Mouse (Mus musculus) G1E (cell line): Measurements from ENCODE around the gene Hipk4. TPM values are rescaled to one million over a fixed set of nuclear protein-coding genes. Genes with fewer than 3 reads are reported as not detected.
"Not testable (repeated sequence)": the region's sequence is repeated elsewhere in the genome, so short reads cannot be mapped to it uniquely, and the experiment has no call there.

ENCODE experiments used
- ATAC-seq: 2 replicates; pipeline ENCODE4 v1.8.0; 2016; ENCODE audit warnings: mild to moderate bottlenecking; ENCODE audit not compliant: insufficient number of reproducible peaks, poor library complexity, low FRiP score, severe bottlenecking; ENCODE audit errors: extremely low read depth
- DNase-seq: peaks from one replicate; pipeline ENCODE4 v3.0.0; 2012; ENCODE audit warnings: low spot score
- H3K27me3 ChIP-seq: 2 replicates; pipeline ENCODE4 v1.6.1; 2012; ENCODE audit warnings: mild to moderate bottlenecking, low read length, inconsistent platforms; ENCODE audit not compliant: insufficient read depth
- H3K36me3 ChIP-seq: replicated peaks from 2 replicates; pipeline ENCODE3; 2012; ENCODE audit warnings: mild to moderate bottlenecking, inconsistent platforms
- H3K4me1 ChIP-seq: 2 replicates; pipeline ENCODE4 v1.6.1; 2012; ENCODE audit warnings: low read depth, low read length, inconsistent platforms, mixed read lengths; ENCODE audit not compliant: insufficient read depth
- H3K4me3 ChIP-seq: 2 replicates; pipeline ENCODE4 v1.5.1; 2012; ENCODE audit warnings: low read depth, mild to moderate bottlenecking, inconsistent platforms, low read length, moderate library complexity, mixed read lengths
- H3K9me3 ChIP-seq: replicated peaks from 2 replicates; pipeline ENCODE4 v1.6.1; 2012; ENCODE audit warnings: inconsistent platforms
- CTCF ChIP-seq: IDR thresholded peaks from 2 replicates; pipeline ENCODE4 v1.5.1; 2012; ENCODE audit warnings: low read depth, low read length, inconsistent platforms, mixed read lengths
- GATA1 ChIP-seq: IDR thresholded peaks from 2 replicates; pipeline ENCODE4 v1.6.1; 2012; ENCODE audit warnings: borderline replicate concordance, low read length, inconsistent platforms, mixed read lengths
- GATA2 ChIP-seq: IDR thresholded peaks from 2 replicates; pipeline ENCODE4 v1.6.1; 2012; ENCODE audit warnings: low read depth, low read length, inconsistent platforms, borderline replicate concordance
- POLR2AphosphoS5 ChIP-seq: IDR thresholded peaks from 2 replicates; pipeline ENCODE4 v1.6.1; 2012; ENCODE audit warnings: low read depth, low read length, inconsistent platforms; ENCODE audit not compliant: insufficient replicate concordance
- TAL1 ChIP-seq: conservative IDR thresholded peaks from 2 replicates; pipeline ENCODE4 v1.6.1; 2012; ENCODE audit warnings: low read depth, low read length, inconsistent platforms, mixed read lengths
- polyA plus RNA-seq: library from polyadenylated mRNA; stranded (reverse); fragments of >175 nt; gene quantifications from 2 replicates; pipeline ENCODE4 v1.2.3, GENCODE M21; 2012
- total RNA-seq, 2 experiments: library from RNA; stranded (forward) in 1 of 2; stranded (reverse) in 1 of 2; fragments of 200-1000 nt in 1 of 2; fragments of >200 nt in 1 of 2; fragmentation: Nextera tagmentation in 1 of 2; gene quantifications; 2 replicates each; pipeline ENCODE4 v1.2.3; 2014 to 2017

Gene Hipk4
- total and polyA plus RNA-seq, 3 experiments: 0.09 to 0.38 (median 0.11) TPM

DNA sequence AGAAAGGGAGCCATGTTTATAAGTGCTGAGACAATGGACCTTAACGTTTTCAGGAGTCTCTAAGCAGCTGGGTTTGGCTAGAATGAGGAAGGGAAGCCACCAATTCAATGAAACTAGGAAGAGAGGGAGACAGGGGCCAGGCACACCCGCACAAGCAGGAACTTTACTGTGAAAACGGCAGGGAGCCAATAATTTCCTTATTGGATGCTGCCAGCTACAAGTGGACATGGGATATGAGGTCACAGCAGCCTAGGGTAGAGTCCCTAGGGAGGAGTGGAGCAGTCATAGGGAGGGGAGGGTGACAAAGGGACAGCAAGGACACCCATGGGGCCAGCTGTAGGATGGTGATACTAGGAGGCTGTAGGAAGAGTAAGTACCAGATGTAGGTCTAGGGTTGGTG is 30.0 kb upstream of the Hipk4 start:
- Histone ChIP-seq H3K36me3 (peaks cover 33% of the 10 kb centered on the region), H3K27me3 (no peaks in the 10 kb centered on the region; the same call in 1 of the 2 replicates), H3K9me3 (no peaks in the 10 kb centered on the region), H3K4me1 (peaks cover 64% of the 10 kb centered on the region), H3K4me3 (no peak overlapping the region)
- ATAC-seq: no peak
- DNase-seq: no peak
- TF ChIP-seq POLR2AphosphoS5 (no peak), GATA2 (no peak), CTCF (no peak)

DNA sequence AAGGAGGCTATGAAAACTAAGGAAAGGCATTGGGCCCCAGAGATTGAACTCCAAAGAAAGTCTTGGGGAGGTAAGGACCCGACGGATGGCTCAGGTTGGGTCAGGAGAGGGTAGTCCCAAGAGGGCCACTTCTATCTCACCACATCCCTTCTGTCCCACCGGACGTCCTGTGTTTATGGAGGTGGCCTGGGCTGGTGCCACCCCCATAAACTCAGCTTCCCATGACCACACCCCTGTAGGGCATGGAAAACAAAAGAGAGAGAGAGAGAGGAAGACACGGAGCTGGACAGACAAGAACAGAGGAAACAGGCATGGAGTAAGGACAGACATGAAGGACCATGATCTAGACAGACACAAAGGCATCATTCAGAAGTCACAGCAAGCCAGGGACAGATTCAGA is 29.6 kb upstream of the Hipk4 start:
- no peak overlapping the region for H3K4me3 ChIP-seq
- H3K36me3 ChIP-seq: peaks cover 29% of the 10 kb centered on the region
- no peak for DNase-seq
- H3K27me3 ChIP-seq: no peaks in the 10 kb centered on the region; the same call in 1 of the 2 replicates
- peaks cover 60% of the 10 kb centered on the region for H3K4me1 ChIP-seq
- no peak for TF ChIP-seq TAL1
- no peaks in the 10 kb centered on the region for H3K9me3 ChIP-seq
- no peak for ATAC-seq

DNA sequence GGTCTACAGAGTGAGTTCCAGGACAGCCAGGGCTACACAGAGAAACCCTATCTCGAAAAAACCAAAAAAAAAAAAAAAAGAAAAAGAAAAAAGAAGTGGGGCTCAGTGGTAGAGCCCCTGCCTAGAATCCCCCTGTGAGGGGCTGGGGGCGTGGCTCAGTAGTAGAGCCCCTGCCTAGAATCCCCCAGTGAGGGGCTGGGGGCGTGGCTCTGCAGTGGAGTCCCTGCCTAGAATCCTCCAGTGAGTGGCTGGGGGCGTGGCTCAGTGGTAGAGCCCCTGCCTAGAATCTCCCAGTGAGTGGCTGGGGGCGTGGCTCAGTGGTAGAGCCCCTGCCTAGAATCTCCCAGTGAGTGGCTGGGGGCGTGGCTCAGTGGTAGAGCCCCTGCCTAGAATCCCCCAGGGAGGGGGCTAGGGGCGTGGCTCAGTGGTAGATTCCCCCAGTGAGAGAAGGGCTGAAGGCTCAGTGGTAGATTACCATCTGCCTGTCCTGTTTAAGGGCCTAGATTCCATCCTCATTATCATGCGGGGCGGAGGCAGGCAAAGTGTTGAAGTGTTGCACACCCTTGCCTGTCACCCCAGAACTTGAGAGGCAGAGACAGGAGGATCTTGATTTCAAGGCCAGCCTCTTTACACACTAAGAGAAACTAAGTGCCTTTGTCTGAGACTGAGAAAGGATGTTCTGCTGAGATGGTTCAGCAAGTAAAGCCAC is 28.3 kb upstream of the Hipk4 start:
- not testable (repeated sequence) for H3K4me3 ChIP-seq, H3K27me3 ChIP-seq, H3K9me3 ChIP-seq, ATAC-seq, DNase-seq
- H3K4me1 ChIP-seq: peaks cover 47% of the 10 kb centered on the region
- H3K36me3 ChIP-seq: peaks cover 16% of the 10 kb centered on the region

DNA sequence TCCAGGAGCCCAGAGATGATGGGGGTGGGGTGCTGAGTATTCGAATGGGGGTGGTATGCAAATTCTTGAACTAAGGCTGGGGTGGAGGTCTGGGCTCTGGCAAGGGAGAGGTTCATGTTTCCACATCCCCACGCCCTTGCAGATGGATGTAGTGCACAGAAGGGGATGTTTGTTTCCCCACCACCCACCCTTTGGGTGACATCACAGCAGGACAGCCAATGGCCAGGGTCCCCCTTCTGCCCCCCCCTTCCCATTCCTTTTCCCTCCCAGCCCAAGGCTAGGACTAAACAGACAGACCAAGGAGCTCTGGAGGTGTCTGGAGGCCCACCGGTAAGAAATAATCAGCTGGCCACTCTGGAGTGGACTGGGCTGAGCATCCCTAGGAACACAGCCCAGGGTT is 24.0 kb upstream of the Hipk4 start, which contains the start of gene Prx:
Gene Prx (plus strand): TSS at position 289 of the 400 bp plus-strand sequence.
- H3K36me3 ChIP-seq: no peaks in the 10 kb centered on the region
- H3K4me3 ChIP-seq: no peak within 1 kb of the TSS
- H3K4me1 ChIP-seq: peaks cover 13% of the 10 kb centered on the region
- DNase-seq (no peak), ATAC-seq (no peak)
- TF ChIP-seq TAL1 (no peak), CTCF (no peak), POLR2AphosphoS5 (no peak), GATA2 (no peak), GATA1 (no peak)
- H3K9me3 ChIP-seq: no peaks in the 10 kb centered on the region
- H3K27me3 ChIP-seq: no peaks in the 10 kb centered on the region; the same call in 1 of the 2 replicates

DNA sequence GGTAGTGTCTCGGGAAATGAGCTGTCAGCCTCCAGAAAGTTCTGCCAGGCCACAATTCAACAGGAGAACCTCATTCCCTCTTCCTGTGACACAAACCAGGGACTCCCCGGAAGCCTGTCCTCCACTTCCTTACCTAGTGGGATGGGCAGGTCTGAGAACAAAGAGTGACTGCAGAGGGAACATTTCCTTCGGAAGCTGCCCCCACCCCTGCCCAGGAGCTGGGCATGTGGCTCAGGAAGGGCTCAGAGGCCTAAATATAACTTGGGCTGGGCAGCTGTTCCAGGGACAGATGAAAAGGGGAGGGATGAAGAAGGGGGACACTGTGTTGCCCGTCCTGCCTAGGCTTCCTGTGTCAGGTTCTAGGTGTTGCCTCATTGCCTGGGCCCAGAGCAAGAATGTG is 21.4 kb upstream of the Hipk4 start:
- Histone ChIP-seq H3K4me1 (peaks cover 14% of the 10 kb centered on the region), H3K27me3 (no peaks in the 10 kb centered on the region; the same call in 1 of the 2 replicates), H3K9me3 (no peaks in the 10 kb centered on the region), H3K36me3 (peaks cover 5% of the 10 kb centered on the region), H3K4me3 (no peak overlapping the region)
- no peak for TF ChIP-seq TAL1
- TF ChIP-seq POLR2AphosphoS5: no peak
- TF ChIP-seq CTCF: no peak
- TF ChIP-seq GATA2: no peak
- TF ChIP-seq GATA1: no peak
- ATAC-seq (no peak), DNase-seq (no peak)

DNA sequence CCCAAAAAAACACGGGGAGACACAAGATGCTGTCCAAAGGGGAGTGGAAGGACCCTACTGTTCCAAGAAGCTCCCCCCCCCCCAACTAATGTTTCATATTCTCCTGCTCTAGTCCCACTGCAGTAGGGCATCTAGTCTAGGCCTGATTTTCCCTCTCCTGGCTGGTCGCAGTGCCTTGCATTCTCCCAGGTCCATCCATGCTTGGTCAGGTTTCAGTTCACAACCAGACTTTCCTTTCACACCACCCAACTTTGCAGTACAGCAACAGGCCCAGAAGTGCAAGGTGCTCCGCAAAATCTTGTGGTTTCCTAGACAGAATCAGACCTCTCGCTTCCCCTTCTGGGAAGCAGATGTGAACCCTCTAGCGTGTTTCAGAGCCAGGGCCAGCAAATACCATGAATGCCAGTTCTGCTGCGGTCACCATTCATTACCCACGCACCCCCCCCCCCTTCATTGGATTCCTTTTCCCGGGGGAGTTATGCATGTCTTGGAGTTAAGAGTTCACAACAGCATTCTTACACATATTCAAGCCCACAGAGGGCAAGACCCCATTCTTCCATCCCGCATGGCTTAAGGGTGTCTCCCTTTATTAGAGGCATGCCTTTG is 16.2 kb upstream of the Hipk4 start:
- no peak for ATAC-seq
- no peaks in the 10 kb centered on the region for H3K9me3 ChIP-seq
- peaks cover 5% of the 10 kb centered on the region for H3K36me3 ChIP-seq
- peak overlapping the region; percentile 76; the same call in 1 of the 2 replicates for H3K4me3 ChIP-seq
- DNase-seq: no peak
- H3K27me3 ChIP-seq: no peaks in the 10 kb centered on the region
- peaks cover 34% of the 10 kb centered on the region for H3K4me1 ChIP-seq
- no peak for TF ChIP-seq POLR2AphosphoS5
- TF ChIP-seq GATA2: no peak
- no peak for TF ChIP-seq GATA1
- no peak for TF ChIP-seq CTCF
- no peak for TF ChIP-seq TAL1
